Mouse (Mus musculus) CH12.LX (cell line): ENCODE measurements around the gene Hvcn1.

Source experiments
- BHLHE40 ChIP-seq: IDR thresholded peaks from 2 replicates; pipeline ENCODE4 v1.6.1; 2011; ENCODE audit warnings: mild to moderate bottlenecking, low read depth, low read length, improper control_type of control experiment
- CTCF ChIP-seq, 2 experiments: IDR thresholded peaks in 1 of 2; conservative IDR thresholded peaks in 1 of 2; 2 replicates each; pipeline ENCODE4 v1.5.1; 2011 to 2012; ENCODE audit warnings: low read depth in 2 of 2, low read length in 2 of 2, improper control_type of control experiment in 1 of 2, inconsistent platforms in 1 of 2, mild to moderate bottlenecking in 1 of 2, moderate library complexity in 1 of 2
- ELF1 ChIP-seq: IDR thresholded peaks from 2 replicates; pipeline ENCODE4 v1.6.1; 2014; ENCODE audit warnings: low read depth, mild to moderate bottlenecking, inconsistent platforms, low read length, improper control_type of control experiment
- HCFC1 ChIP-seq: IDR thresholded peaks from 2 replicates; pipeline ENCODE4 v1.6.1; 2012; ENCODE audit warnings: low read depth, mild to moderate bottlenecking, inconsistent platforms, low read length, improper control_type of control experiment
- JUND ChIP-seq: conservative IDR thresholded peaks from 2 replicates; pipeline ENCODE4 v1.6.1; 2011; ENCODE audit warnings: low read depth, low read length, improper control_type of control experiment
- MAX ChIP-seq: IDR thresholded peaks from 2 replicates; pipeline ENCODE4 v1.6.1; 2011; ENCODE audit warnings: low read length, improper control_type of control experiment
- MYC ChIP-seq: IDR thresholded peaks from 2 replicates; pipeline ENCODE4 v1.6.1; 2011; ENCODE audit warnings: low read depth, mild to moderate bottlenecking, improper control_type of control experiment, low read length
- POLR2A ChIP-seq: IDR thresholded peaks from 2 replicates; pipeline ENCODE4 v1.6.1; 2011; ENCODE audit warnings: low read depth, mild to moderate bottlenecking, improper control_type of control experiment, low read length
- POLR2AphosphoS2 ChIP-seq: IDR thresholded peaks from 2 replicates; pipeline ENCODE4 v1.6.1; 2011; ENCODE audit warnings: low read depth, low read length, improper control_type of control experiment
- RAD21 ChIP-seq: IDR thresholded peaks from 2 replicates; pipeline ENCODE4 v1.6.1; 2011; ENCODE audit warnings: low read depth, mild to moderate bottlenecking, low read length, improper control_type of control experiment, moderate library complexity
- SIN3A ChIP-seq: IDR thresholded peaks from 2 replicates; pipeline ENCODE4 v1.6.1; 2012; ENCODE audit warnings: low read length, improper control_type of control experiment, inconsistent platforms
- ZKSCAN1 ChIP-seq: IDR thresholded peaks from 2 replicates; pipeline ENCODE4 v1.6.1; 2012; ENCODE audit warnings: low read depth, inconsistent platforms, low read length, improper control_type of control experiment, borderline replicate concordance
- ZMIZ1 ChIP-seq: IDR thresholded peaks from 2 replicates; pipeline ENCODE4 v1.6.1; 2012; ENCODE audit warnings: low read depth, mild to moderate bottlenecking, inconsistent platforms, low read length, improper control_type of control experiment

DNA sequence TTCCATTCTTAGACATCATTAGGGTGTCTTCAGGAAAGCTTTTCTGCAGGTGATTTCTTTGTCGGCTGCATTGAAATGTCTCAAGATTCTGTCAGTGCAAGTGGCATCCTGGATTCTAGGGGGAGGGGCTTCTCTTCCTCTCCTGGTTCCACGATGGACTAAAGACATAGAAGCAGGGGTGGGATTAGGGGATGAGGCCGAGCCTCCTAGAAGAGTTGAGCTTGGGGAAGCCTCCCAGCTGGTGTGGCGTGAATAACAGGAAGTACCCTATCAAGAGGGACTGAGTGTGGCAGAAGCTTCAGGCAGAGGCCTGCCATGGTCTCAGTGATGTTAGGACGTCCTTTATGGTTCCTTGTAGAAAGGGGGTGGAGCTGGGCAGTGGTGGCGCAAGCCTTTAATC is 24.8 kb downstream of the Hvcn1 start:
- TF ChIP-seq CTCF (conservative IDR thresholded peaks at IDR 0.05 in 1 of 2, IDR thresholded peaks at IDR 0.05 in 1 of 2; ENCODE audit: low read depth in 2 of 2, low read length in 2 of 2) = no peak
- no peak for TF ChIP-seq HCFC1
- no peak for TF ChIP-seq MAX
- TF ChIP-seq RAD21 = no peak
- TF ChIP-seq ZKSCAN1 = no peak
- TF ChIP-seq ELF1 = no peak
- no peak for TF ChIP-seq POLR2A
- no peak for TF ChIP-seq BHLHE40
- no peak for TF ChIP-seq POLR2AphosphoS2
- no peak for TF ChIP-seq JUND
- TF ChIP-seq ZMIZ1 = no peak
- TF ChIP-seq MYC = no peak
- no peak for TF ChIP-seq SIN3A
